17 mouse cellular contexts compared by ENCODE assay signal in the genomic region with DNA sequence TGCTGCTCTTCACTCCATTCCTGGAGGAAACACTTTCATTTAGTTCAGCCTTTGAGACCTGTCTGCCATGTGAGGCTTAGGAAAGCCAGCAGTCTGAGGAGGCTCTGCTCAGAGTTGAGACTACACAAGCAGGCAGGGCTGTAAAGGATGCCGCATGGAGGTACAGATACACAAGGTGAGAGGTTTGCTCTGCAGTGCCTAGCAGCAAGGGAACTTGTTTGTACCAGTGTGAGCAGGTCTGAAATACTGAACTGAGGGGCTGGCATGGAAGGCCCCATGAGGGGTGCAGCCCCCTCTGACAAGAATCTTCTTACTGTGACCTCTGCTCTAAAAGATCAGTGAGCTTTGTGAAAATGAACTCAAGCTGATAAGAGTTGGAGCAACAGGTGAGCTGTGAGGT.
"Had no signal": no experiment of that assay in that cellular context is flagged by ENCODE, and none has a peak within 500 bp of the region (broad histone marks: within the 10 kb centered on the region; RNA-seq: fewer than 3 reads in every experiment).

No protein-coding gene starts in this region.

- H3K9me3 ChIP-seq: kidney, embryonic 15.5 days; liver, embryonic 13.5 days; midbrain, embryonic 12.5 days; midbrain, embryonic 15.5 days; neural tube, embryonic 13.5 days; stomach, embryonic 15.5 days had no signal

- H3K4me3 ChIP-seq: kidney, embryonic 15.5 days; left cerebral cortex, adult 2 months; liver, embryonic 13.5 days; midbrain, embryonic 12.5 days; midbrain, embryonic 15.5 days; neural tube, embryonic 13.5 days; stomach, embryonic 15.5 days had no signal

- DNase-seq: kidney, adult 8-10 months; kidney, postnatal 10 days; kidney, postnatal 36 days; layer of hippocampus, postnatal 36 days; liver, embryonic 13.5 days; lung, embryonic 14.5 days; retina, postnatal 1 day; right cerebral cortex, postnatal 25 days; spleen, adult 18-20 months; thymus, postnatal 36 days had no signal

- H3K27ac ChIP-seq: kidney, embryonic 15.5 days; left cerebral cortex, adult 2 months; liver, embryonic 13.5 days; macrophage; midbrain, embryonic 12.5 days; midbrain, embryonic 15.5 days; neural tube, embryonic 13.5 days; stomach, embryonic 15.5 days had no signal

- H3K27me3 ChIP-seq: kidney, embryonic 15.5 days; liver, embryonic 13.5 days; midbrain, embryonic 12.5 days; midbrain, embryonic 15.5 days; neural tube, embryonic 13.5 days; stomach, embryonic 15.5 days had no signal

- H3K9ac ChIP-seq: kidney, embryonic 15.5 days; liver, embryonic 13.5 days; lung, embryonic 14.5 days; midbrain, embryonic 12.5 days; midbrain, embryonic 15.5 days; neural tube, embryonic 13.5 days; stomach, embryonic 15.5 days had no signal
